Mouse (Mus musculus) embryonic fibroblast, embryonic 13.5 days (primary cell): ENCODE results near the gene Mrgpra2a. TPM values are rescaled to one million over a fixed set of nuclear protein-coding genes. Genes with fewer than 3 reads are reported as not detected.
"Not testable (repeated sequence)": the region's sequence is repeated elsewhere in the genome, so short reads cannot be mapped to it uniquely, and the experiment has no call there.

Source experiments
- H3K27ac ChIP-seq: 2 replicates; pipeline ENCODE4 v1.5.1; 2012; ENCODE audit warnings: low read length, control low read depth, inconsistent platforms; ENCODE audit not compliant: insufficient read depth
- H3K4me1 ChIP-seq: 2 replicates; pipeline ENCODE4 v1.6.1; 2011; ENCODE audit warnings: low read length; ENCODE audit not compliant: control insufficient read depth, insufficient read depth
- H3K4me3 ChIP-seq: 2 replicates; pipeline ENCODE4 v1.5.1; 2011; ENCODE audit warnings: mild to moderate bottlenecking, control low read depth, low read length; ENCODE audit not compliant: insufficient read depth
- CTCF ChIP-seq: IDR thresholded peaks from 2 replicates; pipeline ENCODE4 v1.5.1; 2011; ENCODE audit warnings: mild to moderate bottlenecking, control low read depth, low read length, moderate library complexity, borderline replicate concordance; ENCODE audit not compliant: insufficient read depth
- POLR2A ChIP-seq: IDR thresholded peaks from 2 replicates; pipeline ENCODE4 v1.6.1; 2011; ENCODE audit warnings: low read depth, mild to moderate bottlenecking, control low read depth, low read length, moderate library complexity
- polyA plus RNA-seq: library from polyadenylated mRNA; stranded (reverse); fragments of >200 nt; gene quantifications from 2 replicates; pipeline ENCODE4 v1.2.4, GENCODE M21; 2011; ENCODE audit warnings: low read depth; ENCODE audit not compliant: missing spikeins, insufficient read length

Gene Mrgpra2a
- polyA plus RNA-seq = not detected in 2 replicates

GRCm38 (mm10) chr7:47452015-47452414, at the start of gene Mrgpra2a:
Gene Mrgpra2a (minus strand): TSS chr7:47452139.
- H3K27ac ChIP-seq, H3K4me1 ChIP-seq, H3K4me3 ChIP-seq: not testable (repeated sequence)

- H3K27ac ChIP-seq, H3K4me3 ChIP-seq, H3K4me1 ChIP-seq: not testable (repeated sequence)
Observed at GRCm38 (mm10) chr7:47491266-47491665, 39.3 kb upstream of the Mrgpra2a start.

- H3K27ac ChIP-seq, H3K4me3 ChIP-seq, H3K4me1 ChIP-seq: not testable (repeated sequence)
Observed at GRCm38 (mm10) chr7:47489438-47489837, 37.5 kb upstream of the Mrgpra2a start.

GRCm38 (mm10) chr7:47483181-47483580, 31.2 kb upstream of the Mrgpra2a start:
- H3K27ac ChIP-seq, H3K4me1 ChIP-seq: not testable (repeated sequence)

GRCm38 (mm10) chr7:47473904-47474303, 22.0 kb upstream of the Mrgpra2a start:
- H3K4me1 ChIP-seq, H3K27ac ChIP-seq, H3K4me3 ChIP-seq: not testable (repeated sequence)

More at GRCm38 (mm10) chr7:47483181-47483580, 31.2 kb upstream of the Mrgpra2a start:
- H3K4me3 ChIP-seq = not testable (repeated sequence)

- not testable (repeated sequence) for H3K4me3 ChIP-seq, H3K27ac ChIP-seq, H3K4me1 ChIP-seq
Observed at GRCm38 (mm10) chr7:47465278-47465981, 13.5 kb upstream of the Mrgpra2a start.

- not testable (repeated sequence) for H3K4me1 ChIP-seq, H3K4me3 ChIP-seq, H3K27ac ChIP-seq
Observed at GRCm38 (mm10) chr7:47445729-47446128, 6.2 kb downstream of the Mrgpra2a start.

- not testable (repeated sequence) for H3K4me1 ChIP-seq, H3K4me3 ChIP-seq, H3K27ac ChIP-seq
Observed at GRCm38 (mm10) chr7:47436463-47436862, 15.5 kb downstream of the Mrgpra2a start.

- not testable (repeated sequence) for H3K4me1 ChIP-seq, H3K4me3 ChIP-seq, H3K27ac ChIP-seq
Observed at GRCm38 (mm10) chr7:47427815-47428508, 24.0 kb downstream of the Mrgpra2a start.

GRCm38 (mm10) chr7:47410602-47411001, 41.3 kb downstream of the Mrgpra2a start:
- no peak for TF ChIP-seq POLR2A
- TF ChIP-seq CTCF = no peak
- Histone ChIP-seq H3K27ac (no peak overlapping the region), H3K4me1 (no peaks in the 10 kb centered on the region), H3K4me3 (no peak overlapping the region)

- H3K4me3 ChIP-seq = no peak overlapping the region
- no peak overlapping the region for H3K27ac ChIP-seq
- no peak for TF ChIP-seq CTCF
- TF ChIP-seq POLR2A = no peak
- no peaks in the 10 kb centered on the region for H3K4me1 ChIP-seq
Observed at GRCm38 (mm10) chr7:47409545-47409944, 42.4 kb downstream of the Mrgpra2a start.
